Mouse (Mus musculus) neural tube, embryonic 13.5 days (tissue): ENCODE results near the gene Papola. TPM values are rescaled to one million over a fixed set of nuclear protein-coding genes. Genes with fewer than 3 reads are reported as not detected.
A peak's percentile ranks its signal among the peaks of the same experiment; 100 is the strongest.

Experiments used
- ATAC-seq: fragments of 200-750 bp; cut with Nextera tagmentation; 2 replicates; pipeline ENCODE4 v1.8.0; 2017; ENCODE audit warnings: low read depth, mild to moderate bottlenecking, moderate TSS enrichment, moderate library complexity
- H3K27ac ChIP-seq: fragments of 300-500 bp; sonication (generic); replicated peaks from 2 replicates; pipeline ENCODE4 v1.5.1; 2015; ENCODE audit warnings: moderate library complexity, mild to moderate bottlenecking, inconsistent platforms
- H3K27me3 ChIP-seq: fragments of 300-500 bp; sonication (generic); 2 replicates; pipeline ENCODE4 v1.6.1; 2015; ENCODE audit warnings: mild to moderate bottlenecking, inconsistent platforms
- H3K36me3 ChIP-seq: fragments of 300-500 bp; sonication (generic); 2 replicates; pipeline ENCODE4 v1.6.1; 2015; ENCODE audit warnings: mild to moderate bottlenecking, inconsistent platforms
- H3K4me1 ChIP-seq: fragments of 300-500 bp; sonication (generic); replicated peaks from 2 replicates; pipeline ENCODE4 v1.6.1; 2015; ENCODE audit warnings: inconsistent platforms
- H3K4me2 ChIP-seq: fragments of 300-500 bp; sonication (generic); 2 replicates; pipeline ENCODE4 v1.6.1; 2015; ENCODE audit warnings: inconsistent platforms, mild to moderate bottlenecking, moderate library complexity
- H3K4me3 ChIP-seq: fragments of 300-500 bp; sonication (generic); 2 replicates; pipeline ENCODE4 v1.5.1; 2015; ENCODE audit warnings: mild to moderate bottlenecking, inconsistent platforms
- H3K9ac ChIP-seq: fragments of 300-500 bp; sonication (generic); 2 replicates; pipeline ENCODE4 v1.6.1; 2015; ENCODE audit warnings: moderate library complexity, mild to moderate bottlenecking, inconsistent platforms
- H3K9me3 ChIP-seq: fragments of 300-500 bp; sonication (generic); 2 replicates; pipeline ENCODE4 v1.6.1; 2016; ENCODE audit warnings: inconsistent platforms
- WGBS: fragments of 180-500 bp; shearing (Covaris S2); methylation state at CpG from one replicate; pipeline ENCODE4 v1.1.7; 2015; 5-methylcytosine and 5-hydroxymethylcytosine counted together
- polyA plus RNA-seq: library from polyadenylated mRNA; unstranded; fragments of >200 nt; fragmentation: Nextera tagmentation; extraction: Ambion mirVana; gene quantifications from 2 replicates; pipeline ENCODE4 v1.2.1, GENCODE M21; 2015

The Papola gene
- polyA plus RNA-seq, 1 experiment from 2014 or later, result 183 TPM

DNA sequence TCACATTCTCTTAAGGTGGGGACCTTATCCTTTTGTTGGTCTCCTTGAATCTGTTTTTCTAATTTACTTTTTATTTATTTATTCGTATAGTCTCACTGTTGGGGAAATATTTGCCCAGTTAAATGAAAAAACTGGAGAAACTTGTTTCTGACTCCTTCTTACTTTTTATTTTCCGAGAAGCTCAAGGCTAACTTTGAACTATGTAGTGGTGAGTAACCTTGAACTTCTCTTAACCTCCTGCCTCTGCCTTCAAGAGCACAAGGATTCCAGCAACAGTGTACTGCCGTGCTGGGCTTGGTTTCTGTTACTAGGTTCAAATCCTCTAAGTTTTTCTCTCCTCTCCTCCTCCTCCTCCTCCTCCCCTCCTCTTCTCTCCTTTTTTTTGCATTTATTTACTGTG, 22.9 kb upstream of the Papola start:
- Histone ChIP-seq H3K27me3 (no peaks in the 10 kb centered on the region), H3K36me3 (no peaks in the 10 kb centered on the region), H3K9ac (no peak overlapping the region), H3K4me1 (no peaks in the 10 kb centered on the region), H3K9me3 (no peaks in the 10 kb centered on the region), H3K4me3 (no peak overlapping the region), H3K4me2 (no peak overlapping the region), H3K27ac (no peak overlapping the region)
- 71% methylated on average over 3 of the region's 3 CpGs for WGBS
- no peak for ATAC-seq

DNA sequence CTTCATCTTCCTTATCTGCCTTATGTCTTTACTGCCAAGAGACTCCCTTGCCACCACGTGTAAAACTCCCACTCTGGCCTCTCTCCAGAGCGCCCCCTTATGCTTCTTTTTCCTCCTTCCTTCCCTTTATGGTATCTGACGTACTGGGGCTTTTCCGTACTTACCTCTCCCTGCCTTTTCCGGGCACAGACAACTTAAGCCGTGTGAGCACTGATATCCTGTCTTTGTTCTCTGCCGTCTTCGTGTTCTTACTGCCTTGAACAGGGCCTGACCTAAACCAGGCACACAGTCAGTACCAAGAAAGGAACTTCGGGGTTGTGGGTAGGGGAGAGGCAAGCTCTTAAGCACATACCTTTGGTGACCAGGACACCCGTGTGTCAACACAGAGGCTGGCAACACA, 14.8 kb upstream of the Papola start:
- H3K9ac ChIP-seq, result no peak overlapping the region
- no peak for ATAC-seq
- no peaks in the 10 kb centered on the region for H3K36me3 ChIP-seq
- WGBS, result 77% methylated on average over 10 of the region's 10 CpGs
- H3K4me3 ChIP-seq, result no peak overlapping the region
- no peaks in the 10 kb centered on the region for H3K27me3 ChIP-seq
- H3K4me1 ChIP-seq, result no peaks in the 10 kb centered on the region
- H3K4me2 ChIP-seq, result no peak overlapping the region
- no peaks in the 10 kb centered on the region for H3K9me3 ChIP-seq
- no peak overlapping the region for H3K27ac ChIP-seq

DNA sequence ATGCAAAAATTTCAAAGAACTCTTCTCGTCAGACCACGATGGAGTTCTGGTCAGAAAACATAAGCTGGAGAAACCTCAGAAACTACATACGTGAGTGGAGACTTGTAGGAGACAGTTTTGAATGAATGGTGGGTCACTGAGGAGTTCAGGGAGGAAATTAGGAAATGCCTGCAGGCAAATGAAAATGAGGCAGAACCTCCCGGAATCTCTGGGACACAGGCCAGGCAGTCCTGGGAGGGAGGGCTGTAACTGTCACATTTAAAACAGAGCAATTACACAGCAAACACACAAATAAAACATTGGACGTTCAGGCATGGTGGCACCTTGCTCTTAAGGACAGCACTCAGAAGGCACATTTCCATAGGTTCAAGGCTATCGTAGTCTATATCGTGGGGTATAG, 9.6 kb upstream of the Papola start:
- no peak overlapping the region for H3K4me2 ChIP-seq
- H3K9ac ChIP-seq, result no peak overlapping the region
- H3K9me3 ChIP-seq, result no peaks in the 10 kb centered on the region
- no peaks in the 10 kb centered on the region for H3K36me3 ChIP-seq
- no peak for ATAC-seq
- 67% methylated on average over 7 of the region's 7 CpGs for WGBS
- no peaks in the 10 kb centered on the region for H3K27me3 ChIP-seq
- no peak overlapping the region for H3K4me3 ChIP-seq
- H3K27ac ChIP-seq, result no peak overlapping the region
- no peaks in the 10 kb centered on the region for H3K4me1 ChIP-seq

DNA sequence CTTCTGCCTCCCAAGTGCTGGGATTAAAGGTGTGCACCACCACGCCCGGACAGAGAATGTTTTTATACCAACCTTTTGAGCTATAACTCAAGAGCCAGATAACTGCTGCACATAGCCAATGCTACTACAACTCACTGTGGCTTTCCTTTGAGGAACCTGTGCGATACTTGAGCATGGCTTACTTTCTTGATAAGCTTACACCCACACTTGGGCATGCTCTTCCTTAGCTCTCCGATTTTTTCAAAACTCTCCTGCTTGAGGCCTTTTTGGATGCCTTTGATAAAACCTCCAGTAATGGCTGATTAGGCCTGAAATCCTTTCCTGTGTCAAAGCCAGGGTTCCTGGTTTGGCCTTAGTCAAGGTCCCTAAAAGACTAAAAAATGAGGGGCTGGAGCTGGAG, 6.8 kb upstream of the Papola start:
- no peaks in the 10 kb centered on the region for H3K36me3 ChIP-seq
- no peaks in the 10 kb centered on the region for H3K27me3 ChIP-seq
- H3K9ac ChIP-seq, result no peak overlapping the region
- no peak overlapping the region for H3K4me2 ChIP-seq
- H3K4me3 ChIP-seq, result no peak overlapping the region
- H3K27ac ChIP-seq, result no peak overlapping the region
- no peak for ATAC-seq
- no peaks in the 10 kb centered on the region for H3K9me3 ChIP-seq
- no peaks in the 10 kb centered on the region for H3K4me1 ChIP-seq
- 92% methylated on average over 4 of the region's 4 CpGs for WGBS

DNA sequence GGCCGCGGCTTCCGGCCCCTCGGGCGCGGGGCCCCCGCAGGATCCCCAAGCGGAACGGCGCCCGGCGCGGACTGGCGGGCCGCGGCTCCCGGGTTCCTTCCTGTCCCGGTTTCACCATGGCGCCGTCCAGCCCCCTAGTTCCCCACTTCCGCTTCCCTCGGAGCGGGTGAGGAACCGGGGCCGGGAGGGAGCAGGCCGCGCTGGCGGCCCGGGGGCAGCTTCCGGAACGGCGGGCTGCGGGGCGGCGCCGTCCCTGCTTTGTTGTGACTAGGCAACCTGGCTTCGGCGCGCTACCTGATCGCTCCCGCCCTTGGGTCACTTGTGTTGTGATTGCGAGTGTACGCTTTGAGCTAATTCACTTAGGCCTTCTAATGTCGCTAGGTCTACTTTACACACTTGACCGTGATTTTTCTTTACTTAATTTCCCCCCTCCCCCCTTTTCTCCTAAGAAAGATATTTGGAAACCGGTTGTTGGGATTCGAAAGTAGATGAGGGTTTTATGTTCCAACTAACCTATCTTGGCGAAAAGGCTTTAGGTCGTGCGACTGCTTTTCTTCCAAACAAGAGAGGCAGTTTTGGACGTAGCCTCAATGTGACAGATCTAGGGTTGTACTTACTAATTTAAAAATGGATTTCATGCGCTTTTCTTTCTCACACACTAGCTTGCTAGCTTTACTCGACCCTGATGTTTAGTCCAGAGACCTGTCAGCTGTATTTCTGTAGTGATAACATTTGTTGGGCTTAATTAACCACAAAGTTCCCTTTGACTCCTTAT, 693 bp downstream of the Papola start:
- WGBS, result 1% methylated on average over 42 of the region's 53 CpGs
- Histone ChIP-seq H3K36me3 (no peaks in the 10 kb centered on the region), H3K4me3 (peak overlapping the region; percentile 84), H3K27me3 (no peaks in the 10 kb centered on the region), H3K4me2 (peak overlapping the region; percentile 92), H3K9me3 (no peaks in the 10 kb centered on the region), H3K27ac (peak overlapping the region; percentile 98), H3K9ac (peak overlapping the region; percentile 94), H3K4me1 (peaks cover 20% of the 10 kb centered on the region)
- ATAC-seq, result peak; percentile 73

DNA sequence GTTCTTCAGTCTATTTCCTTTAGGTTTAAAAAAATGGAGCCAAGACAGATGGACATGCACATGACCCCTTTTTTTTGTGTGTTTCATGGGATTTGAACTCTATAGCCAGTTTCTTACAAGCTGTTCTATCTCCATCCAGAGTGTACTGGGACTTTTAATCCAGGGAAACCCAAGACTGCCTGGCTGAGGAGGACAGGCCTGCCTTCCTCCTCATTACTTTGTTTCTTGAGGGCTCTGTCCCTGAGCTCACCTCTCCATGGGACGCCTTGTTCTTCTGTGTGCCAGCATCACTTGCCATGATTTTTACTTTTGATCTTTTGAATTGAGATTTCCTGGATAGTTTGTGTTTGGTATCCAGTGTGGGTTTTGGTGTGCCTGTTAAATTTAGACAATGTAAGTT, 1.6 kb downstream of the Papola start:
- no peaks in the 10 kb centered on the region for H3K36me3 ChIP-seq
- peak overlapping the region; percentile 84 for H3K4me3 ChIP-seq
- peak overlapping the region; percentile 92 for H3K4me2 ChIP-seq
- WGBS, result 79% methylated on average over 1 of the region's 1 CpGs
- ATAC-seq, result no peak
- peaks cover 20% of the 10 kb centered on the region for H3K4me1 ChIP-seq
- H3K9ac ChIP-seq, result peak overlapping the region; percentile 94
- H3K9me3 ChIP-seq, result no peaks in the 10 kb centered on the region
- no peaks in the 10 kb centered on the region for H3K27me3 ChIP-seq
- H3K27ac ChIP-seq, result no peak overlapping the region

DNA sequence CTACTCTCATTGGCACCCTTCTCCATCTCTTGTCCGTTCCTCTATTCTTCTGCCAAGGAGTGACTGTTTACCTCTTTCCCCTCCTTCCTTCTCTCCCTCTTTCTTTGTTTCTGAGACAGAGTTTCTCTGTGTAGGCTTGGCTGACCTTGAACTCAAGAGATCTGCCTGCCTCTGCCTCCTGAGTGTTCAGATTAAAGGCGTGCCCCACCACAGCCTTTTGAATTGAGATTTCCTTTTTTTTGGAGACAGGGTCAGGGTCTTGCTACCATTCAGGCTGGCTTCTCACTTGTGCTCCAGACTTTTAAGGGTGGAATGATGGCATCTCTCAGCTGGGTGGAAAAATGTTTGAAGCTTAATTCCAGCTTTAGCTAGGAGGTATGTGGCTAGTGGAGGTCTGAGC, 3.1 kb downstream of the Papola start:
- 91% methylated on average over 2 of the region's 2 CpGs for WGBS
- Histone ChIP-seq H3K9ac (no peak overlapping the region), H3K27me3 (no peaks in the 10 kb centered on the region), H3K4me2 (0 out of 2 replicates have a peak overlapping the region, but pooled peaks have one; percentile 3), H3K27ac (no peak overlapping the region), H3K4me3 (no peak overlapping the region), H3K4me1 (peaks cover 20% of the 10 kb centered on the region), H3K9me3 (no peaks in the 10 kb centered on the region), H3K36me3 (no peaks in the 10 kb centered on the region)
- no peak for ATAC-seq

DNA sequence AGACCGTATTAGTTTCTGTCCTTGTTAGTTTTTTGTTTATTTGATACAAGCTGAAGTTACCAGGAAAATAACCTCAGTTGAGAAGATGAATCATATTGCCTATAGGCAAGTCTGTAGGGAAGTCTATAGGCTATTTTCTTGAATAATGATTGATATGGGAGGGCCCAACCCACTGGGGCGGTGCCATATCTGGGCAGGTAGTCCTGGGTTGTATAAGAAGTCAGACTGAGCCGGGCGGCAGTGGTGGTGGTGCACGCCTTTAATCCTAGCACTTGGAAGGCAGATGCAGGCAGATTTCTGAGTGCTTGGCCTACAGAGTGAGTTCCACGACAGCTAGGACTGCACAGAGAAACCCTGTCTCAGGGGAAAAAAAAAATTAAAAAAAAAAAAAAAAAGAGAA, 5.4 kb downstream of the Papola start:
- no peak overlapping the region for H3K4me3 ChIP-seq
- no peaks in the 10 kb centered on the region for H3K27me3 ChIP-seq
- H3K36me3 ChIP-seq, result 0 out of 2 replicates have a peak, but pooled peaks cover 3% of the 10 kb centered on the region
- no peak for ATAC-seq
- H3K9me3 ChIP-seq, result no peaks in the 10 kb centered on the region
- no peak overlapping the region for H3K27ac ChIP-seq
- no peak overlapping the region for H3K4me2 ChIP-seq
- peaks cover 20% of the 10 kb centered on the region for H3K4me1 ChIP-seq
- H3K9ac ChIP-seq, result no peak overlapping the region
- WGBS, result 94% methylated on average over 6 of the region's 6 CpGs

DNA sequence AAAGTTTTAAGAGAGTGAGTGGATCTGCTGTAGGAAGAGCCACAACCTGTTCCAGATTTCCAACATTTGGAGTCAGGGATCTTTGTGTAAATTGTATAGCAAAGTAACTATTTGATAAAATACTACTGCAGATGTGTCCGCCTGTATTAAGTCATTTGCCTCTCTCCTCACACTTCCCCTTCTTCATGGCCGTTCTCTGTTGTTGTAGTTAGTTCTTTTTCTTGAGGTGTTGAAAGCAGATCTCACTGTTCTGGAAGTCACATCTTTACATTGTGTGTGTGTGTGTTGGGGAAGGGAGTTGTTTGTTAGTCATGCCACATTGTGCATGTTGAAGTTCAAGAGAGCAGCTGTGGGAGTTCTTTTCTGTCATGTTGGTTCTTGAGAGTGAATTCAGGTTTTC, 10.4 kb downstream of the Papola start:
- Histone ChIP-seq H3K27ac (no peak overlapping the region), H3K36me3 (peaks cover 10% of the 10 kb centered on the region), H3K4me2 (no peak overlapping the region), H3K4me3 (no peak overlapping the region), H3K27me3 (no peaks in the 10 kb centered on the region), H3K4me1 (no peaks in the 10 kb centered on the region), H3K9ac (no peak overlapping the region), H3K9me3 (no peaks in the 10 kb centered on the region)
- no peak for ATAC-seq
- WGBS, result 93% methylated on average over 2 of the region's 2 CpGs

DNA sequence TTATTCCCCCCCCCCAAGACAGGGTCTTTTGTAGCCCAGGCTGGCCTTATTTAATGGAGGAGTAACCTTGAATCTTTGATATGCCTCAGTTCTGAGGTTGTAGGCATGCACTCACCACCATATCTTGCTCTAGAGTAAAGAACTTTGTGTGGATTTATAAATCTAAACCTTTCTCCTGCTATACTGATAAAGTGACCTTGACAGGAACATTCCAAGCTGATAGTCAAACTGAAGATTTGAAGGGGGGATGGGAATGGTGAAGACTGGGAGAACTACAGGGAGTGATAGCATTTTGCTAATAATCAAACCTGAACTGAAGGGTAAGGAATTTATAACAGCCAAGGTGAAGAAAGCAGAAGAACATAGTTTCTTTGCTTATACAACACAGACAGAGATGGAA, 13.5 kb downstream of the Papola start:
- no peak for ATAC-seq
- no peak overlapping the region for H3K9ac ChIP-seq
- H3K4me2 ChIP-seq, result no peak overlapping the region
- H3K27ac ChIP-seq, result no peak overlapping the region
- H3K27me3 ChIP-seq, result no peaks in the 10 kb centered on the region
- no peak overlapping the region for H3K4me3 ChIP-seq
- no peaks in the 10 kb centered on the region for H3K9me3 ChIP-seq
- no peaks in the 10 kb centered on the region for H3K4me1 ChIP-seq
- H3K36me3 ChIP-seq, result peaks cover 32% of the 10 kb centered on the region

DNA sequence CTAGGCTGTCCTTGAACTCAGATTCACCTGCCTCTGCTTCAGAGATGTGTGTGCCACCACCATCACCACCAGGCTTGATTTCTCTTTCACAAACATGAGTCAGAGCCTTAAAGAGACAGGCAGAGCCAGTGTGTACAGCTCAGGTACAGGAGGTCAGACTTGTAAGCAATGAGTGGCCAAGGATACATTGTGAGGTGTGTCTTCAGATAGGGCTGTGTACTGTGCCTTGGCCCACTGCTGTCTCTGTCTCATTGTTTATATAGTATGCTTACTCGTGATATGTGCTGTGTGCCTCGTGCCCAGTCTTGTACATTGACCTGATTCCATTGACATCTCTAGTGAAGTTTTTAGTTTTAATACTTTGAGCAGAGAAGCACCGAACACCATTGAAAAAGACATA, 21.3 kb downstream of the Papola start:
- Histone ChIP-seq H3K36me3 (peaks cover 64% of the 10 kb centered on the region), H3K9ac (no peak overlapping the region), H3K4me3 (no peak overlapping the region), H3K4me1 (no peaks in the 10 kb centered on the region), H3K27me3 (no peaks in the 10 kb centered on the region), H3K27ac (no peak overlapping the region), H3K4me2 (no peak overlapping the region), H3K9me3 (no peaks in the 10 kb centered on the region)
- WGBS, result 95% methylated on average over 3 of the region's 3 CpGs
- no peak for ATAC-seq

DNA sequence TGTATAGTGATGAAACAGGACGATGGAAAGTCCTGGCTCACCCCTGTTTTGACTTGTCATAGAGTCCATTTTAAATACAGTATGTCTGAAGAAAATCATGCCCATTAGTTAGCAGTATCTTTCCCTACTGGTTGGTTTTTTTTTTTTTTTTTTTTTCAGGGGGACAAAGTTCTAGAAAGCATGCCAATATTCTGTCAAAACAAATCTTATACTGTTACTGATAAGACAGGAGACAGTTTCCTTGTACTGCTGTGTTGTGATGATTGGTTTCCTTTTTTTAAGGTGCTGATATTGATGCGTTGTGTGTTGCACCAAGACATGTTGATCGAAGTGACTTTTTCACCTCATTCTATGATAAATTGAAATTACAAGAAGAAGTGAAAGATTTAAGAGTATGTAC, 21.7 kb downstream of the Papola start:
- H3K36me3 ChIP-seq, result peaks cover 64% of the 10 kb centered on the region
- H3K9me3 ChIP-seq, result no peaks in the 10 kb centered on the region
- WGBS, result 94% methylated on average over 3 of the region's 3 CpGs

DNA sequence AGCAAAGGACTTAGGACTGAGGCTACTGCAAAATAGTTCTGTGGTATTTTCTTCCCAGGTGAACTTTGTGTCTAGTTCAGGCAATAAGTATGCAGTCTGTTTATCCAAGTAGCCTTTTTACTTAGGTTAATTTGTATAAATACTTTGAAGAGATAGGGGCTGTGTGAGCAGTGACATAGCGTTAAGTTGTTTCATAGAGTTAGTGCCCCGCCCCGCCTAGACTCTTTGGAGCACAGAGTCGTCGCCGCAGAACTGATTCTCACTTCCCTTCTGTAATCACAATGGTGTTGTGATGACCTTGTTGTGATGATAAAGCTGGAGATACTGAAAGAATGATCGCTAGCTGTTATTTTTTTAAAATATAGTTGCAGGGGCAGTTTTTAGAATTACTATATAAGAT, 22.9 kb downstream of the Papola start:
- WGBS, result 93% methylated on average over 7 of the region's 7 CpGs
- H3K4me1 ChIP-seq, result no peaks in the 10 kb centered on the region
- H3K4me2 ChIP-seq, result no peak overlapping the region
- no peak overlapping the region for H3K9ac ChIP-seq
- ATAC-seq, result no peak
- H3K36me3 ChIP-seq, result peaks cover 65% of the 10 kb centered on the region
- H3K9me3 ChIP-seq, result no peaks in the 10 kb centered on the region
- no peak overlapping the region for H3K4me3 ChIP-seq
- H3K27me3 ChIP-seq, result no peaks in the 10 kb centered on the region
- no peak overlapping the region for H3K27ac ChIP-seq

More for the DNA sequence above, 21.7 kb downstream of the Papola start:
- no peak overlapping the region for H3K4me2 ChIP-seq
- H3K4me1 ChIP-seq, result no peaks in the 10 kb centered on the region
- no peak overlapping the region for H3K9ac ChIP-seq
- H3K27ac ChIP-seq, result no peak overlapping the region
- no peak overlapping the region for H3K4me3 ChIP-seq
- H3K27me3 ChIP-seq, result no peaks in the 10 kb centered on the region
- no peak for ATAC-seq
